Comparison of ENCODE assay signal across 8 mouse cellular contexts in the genomic region with DNA sequence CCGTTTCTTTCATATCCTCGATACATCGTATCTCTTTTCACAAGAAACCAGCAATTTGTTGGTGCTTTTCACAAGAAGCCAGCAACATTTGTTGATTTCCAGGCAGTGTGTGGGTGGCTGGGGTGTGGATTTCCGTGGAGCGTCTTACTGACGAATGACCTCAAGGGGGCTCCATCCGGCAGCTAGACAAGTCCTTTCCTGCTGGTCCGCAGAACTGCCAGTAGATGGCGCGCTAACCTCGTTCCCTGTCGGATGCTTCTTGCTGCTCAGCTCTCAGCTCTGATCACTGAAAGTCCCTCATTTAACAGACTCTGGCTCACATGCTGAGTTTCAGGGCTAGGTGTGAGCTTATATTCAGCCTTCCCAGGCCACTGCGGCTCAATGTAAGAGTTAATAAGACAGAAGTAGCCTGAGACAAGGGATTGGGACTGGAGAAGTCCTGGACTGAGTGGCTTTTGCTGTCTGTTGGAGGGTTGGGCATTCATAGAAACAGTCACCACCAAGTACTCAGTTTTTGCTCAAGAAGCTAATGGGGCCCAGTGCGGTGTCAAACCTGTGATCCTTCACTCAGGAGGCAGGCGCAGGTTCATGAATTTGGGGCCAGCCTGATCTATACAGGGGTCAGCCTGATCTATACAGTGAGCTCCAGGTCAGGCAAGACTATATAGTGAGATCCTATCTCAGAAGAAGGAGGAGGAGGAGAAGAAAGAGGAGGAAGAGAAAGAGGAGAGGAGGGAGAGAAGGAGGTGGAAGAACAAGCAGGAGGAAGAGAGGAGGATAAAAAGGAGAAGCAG. TPM values are rescaled to one million over a fixed set of nuclear protein-coding genes. Genes with fewer than 3 reads are reported as not detected.
DNase-seq lines count a peak whose midpoint lies in the region; TF ChIP-seq lines count a peak whose summit lies in the region.

No protein-coding gene starts in this region.

- DNase-seq in c-Kit-negative CD71-positive TER-119-positive erythroid progenitor cells, embryonic 14.5 days (ENCODE audit: low read depth, low spot score) = peak; percentile 57
- peak; percentile 90 for DNase-seq in forebrain, embryonic 10.5 days (ENCODE audit: extremely low spot score, low spot score)
- peak; percentile 62 for DNase-seq in heart, postnatal 25 days (ENCODE audit: low spot score)
- peak; percentile 91 for DNase-seq in layer of hippocampus, adult 11-12 months (ENCODE audit: low spot score)
- DNase-seq in lung, adult 2 months = peak; percentile 78
- DNase-seq in ovary, adult 18-20 months (ENCODE audit: low spot score) = peak; percentile 72
- peak; percentile 87 for DNase-seq in thymus, adult 2 months

- peak; percentile 91 for TF ChIP-seq CTCF in E14TG2a.4 (conservative IDR thresholded peaks at IDR 0.05; ENCODE audit: low read length)
- peak; percentile 100 for TF ChIP-seq CTCF in lung, adult 2 months (IDR thresholded peaks at IDR 0.05; ENCODE audit: insufficient read depth, low read length)
- TF ChIP-seq CTCF in thymus, adult 2 months (IDR thresholded peaks at IDR 0.05; ENCODE audit: borderline replicate concordance, control insufficient read depth, extremely low read depth, insufficient read depth, low read length, poor library complexity) = peak; percentile 99

- peaks cover 36% of the 10 kb centered on the region for H3K4me1 ChIP-seq in E14TG2a.4 (replicated peaks; ENCODE audit: low read depth, low read length)
- H3K4me1 ChIP-seq in forebrain, embryonic 10.5 days = peaks cover 36% of the 10 kb centered on the region
- no peaks in the 10 kb centered on the region for H3K4me1 ChIP-seq in lung, adult 2 months (ENCODE audit: control insufficient read depth, insufficient read depth, low read length)
- H3K4me1 ChIP-seq in thymus, adult 2 months (replicated peaks; ENCODE audit: control insufficient read depth, insufficient read depth, low read length) = no peaks in the 10 kb centered on the region

- no peaks in the 10 kb centered on the region for H3K36me3 ChIP-seq in E14TG2a.4 (ENCODE audit: insufficient read depth, low read length)
- no peaks in the 10 kb centered on the region for H3K36me3 ChIP-seq in forebrain, embryonic 10.5 days (replicated peaks)
- H3K36me3 ChIP-seq in thymus, adult 2 months (ENCODE audit: control insufficient read depth, insufficient read depth, low read length) = no peaks in the 10 kb centered on the region

- no peak for TF ChIP-seq POLR2A in lung, adult 2 months (IDR thresholded peaks at IDR 0.05; ENCODE audit: borderline replicate concordance, extremely low read depth, low read depth, low read length)
- no peak for TF ChIP-seq POLR2A in thymus, adult 2 months (IDR thresholded peaks at IDR 0.05; ENCODE audit: control insufficient read depth, extremely low read depth, insufficient read depth, low read length, poor library complexity)

- 14% methylated on average over 15 of the region's 15 CpGs for WGBS in forebrain, embryonic 10.5 days
- 8% methylated on average over 15 of the region's 15 CpGs for WGBS in lung, adult 2 months
- WGBS in thymus, adult 2 months = 14% methylated on average over 15 of the region's 15 CpGs

- H3K9me3 ChIP-seq in E14TG2a.4 (ENCODE audit: low read length) = peaks cover 17% of the 10 kb centered on the region; the same call in 1 of the 2 replicates
- H3K9me3 ChIP-seq in forebrain, embryonic 10.5 days = no peaks in the 10 kb centered on the region; the same call in 1 of the 2 replicates

- H3K4me3 ChIP-seq in E14TG2a.4 (replicated peaks; ENCODE audit: low read length) = no peak overlapping the region
- H3K4me3 ChIP-seq in forebrain, embryonic 10.5 days = no peak overlapping the region
- H3K4me3 ChIP-seq in lung, adult 2 months (replicated peaks; ENCODE audit: extremely low read depth, low read depth, low read length) = no peak overlapping the region
- no peak overlapping the region for H3K4me3 ChIP-seq in thymus, adult 2 months (ENCODE audit: control insufficient read depth, insufficient read depth, low read length)

- peak overlapping the region; percentile 69; the same call in 1 of the 2 replicates for H3K27ac ChIP-seq in forebrain, embryonic 10.5 days
- no peak overlapping the region for H3K27ac ChIP-seq in thymus, adult 2 months (ENCODE audit: control insufficient read depth, insufficient read depth, low read length)

- H3K27me3 ChIP-seq in E14TG2a.4 (ENCODE audit: insufficient read depth, low read length) = peaks cover 31% of the 10 kb centered on the region
- peaks cover 64% of the 10 kb centered on the region for H3K27me3 ChIP-seq in forebrain, embryonic 10.5 days (ENCODE audit: poor library complexity, severe bottlenecking)
- no peaks in the 10 kb centered on the region for H3K27me3 ChIP-seq in thymus, adult 2 months (ENCODE audit: control insufficient read depth, insufficient read depth, low read length)

- intact Hi-C loops in heart, postnatal 25 days (cut with DNase I) = loop anchor here (1.0 to 5.0 kb wide), 2 partner anchors 69 to 230 kb away; partner anchors contain the start of gene Gm3045

RNA-seq across cellular contexts. Expression of gene Tifab, which starts 19.0 kb away (rescaled TPM):
- 0.97 and 1.2 TPM in 2 replicates for polyA plus RNA-seq in forebrain, embryonic 10.5 days (2016; fragmentation: Nextera tagmentation; extraction: Ambion mirVana)
- 1 to 10 TPM; 1.3 to 1.5 TPM for total RNA-seq in heart, postnatal 25 days (2021)
- 9.2 and 13.9 TPM in 2 replicates for polyA plus RNA-seq in lung, adult 2 months (2012; rRNA removed)
- 8.3 and 9.4 TPM in 2 replicates for polyA plus RNA-seq in thymus, adult 2 months (2012; rRNA removed)

RNA-seq across cellular contexts. Expression of gene Neurog1, which starts 54.3 kb away (rescaled TPM):
- polyA plus RNA-seq in forebrain, embryonic 10.5 days (2016; fragmentation: Nextera tagmentation; extraction: Ambion mirVana) = 13.5 and 18.5 TPM in 2 replicates
- not detected for total RNA-seq in heart, postnatal 25 days (2021)
- not detected in 2 replicates for polyA plus RNA-seq in lung, adult 2 months (2012; rRNA removed)
- 0.17 and 0.24 TPM in 2 replicates for polyA plus RNA-seq in thymus, adult 2 months (2012; rRNA removed)

Comparison
In these comparisons a context has a peak if more than half of its experiments do, and no peak if none do; other contexts are left out.
1. RNA of gene Neurog1, which starts 54.3 kb away (polyA plus RNA-seq): 13.5 to 18.5 TPM in forebrain, embryonic 10.5 days; 0.17 to 0.24 TPM in thymus, adult 2 months and not detected in lung, adult 2 months; every median in the first group is over 10 times any median in the second.
2. Peak in every context shown above with its lines, with median percentiles within 50 percentile points of each other: CTCF ChIP-seq and DNase-seq.